Mouse (Mus musculus) limb, embryonic 11.5 days (tissue): ENCODE measurements at regions not wholly inside any gene's neighbourhood (a gene's known extent, or its start where the extent isn't known, plus 50 kb on each side); places are given as distances from the start of the nearest gene placed in this dataset.

Experiments
- ATAC-seq: fragments of 200-750 bp; cut with Nextera tagmentation; 2 replicates; pipeline ENCODE4 v1.8.0; 2017; ENCODE audit warnings: low read depth; ENCODE audit not compliant: insufficient number of reproducible peaks, low FRiP score, low TSS enrichment
- DNase-seq: peaks from one replicate; pipeline ENCODE4 v3.0.0-alpha.2; 2015; ENCODE audit warnings: low spot score
- H3K27ac ChIP-seq: fragments of 300-500 bp; sonication (generic); replicated peaks from 2 replicates; pipeline ENCODE4 v1.5.1; 2014; ENCODE audit warnings: low read depth, mild to moderate bottlenecking, low read length
- H3K27me3 ChIP-seq: fragments of 300-500 bp; sonication (generic); 2 replicates; pipeline ENCODE4 v1.6.1; 2014; ENCODE audit warnings: mild to moderate bottlenecking, low read length, mixed read lengths; ENCODE audit not compliant: control insufficient read depth, insufficient read depth
- H3K36me3 ChIP-seq: fragments of 300-500 bp; sonication (generic); 2 replicates; pipeline ENCODE4 v1.6.1; 2014; ENCODE audit warnings: mild to moderate bottlenecking, low read length, moderate library complexity, mixed read lengths; ENCODE audit not compliant: control insufficient read depth, insufficient read depth
- H3K4me1 ChIP-seq: fragments of 300-500 bp; sonication (generic); 2 replicates; pipeline ENCODE4 v1.6.1; 2014; ENCODE audit warnings: low read length, mixed read lengths; ENCODE audit not compliant: control insufficient read depth, insufficient read depth
- H3K4me2 ChIP-seq: fragments of 300-500 bp; sonication (generic); 2 replicates; pipeline ENCODE4 v1.6.1; 2014; ENCODE audit warnings: low read depth, mild to moderate bottlenecking, moderate library complexity; ENCODE audit not compliant: severe bottlenecking
- H3K4me3 ChIP-seq: fragments of 300-500 bp; sonication (generic); 2 replicates; pipeline ENCODE4 v1.5.1; 2014; ENCODE audit warnings: low read depth, low read length
- H3K9ac ChIP-seq: fragments of 300-500 bp; sonication (generic); 2 replicates; pipeline ENCODE4 v1.6.1; 2014; ENCODE audit warnings: mild to moderate bottlenecking, low read length
- H3K9me3 ChIP-seq: fragments of 300-500 bp; sonication (generic); 2 replicates; pipeline ENCODE4 v1.6.1; 2016; ENCODE audit warnings: low read length; ENCODE audit not compliant: control insufficient read depth
- WGBS: fragments of 180-500 bp; shearing (Covaris S2); extraction: QIAGEN DNeasy Blood & Tissue Kit; methylation state at CpG from one replicate; pipeline ENCODE4 v1.1.7; 2014; 5-methylcytosine and 5-hydroxymethylcytosine counted together

DNA sequence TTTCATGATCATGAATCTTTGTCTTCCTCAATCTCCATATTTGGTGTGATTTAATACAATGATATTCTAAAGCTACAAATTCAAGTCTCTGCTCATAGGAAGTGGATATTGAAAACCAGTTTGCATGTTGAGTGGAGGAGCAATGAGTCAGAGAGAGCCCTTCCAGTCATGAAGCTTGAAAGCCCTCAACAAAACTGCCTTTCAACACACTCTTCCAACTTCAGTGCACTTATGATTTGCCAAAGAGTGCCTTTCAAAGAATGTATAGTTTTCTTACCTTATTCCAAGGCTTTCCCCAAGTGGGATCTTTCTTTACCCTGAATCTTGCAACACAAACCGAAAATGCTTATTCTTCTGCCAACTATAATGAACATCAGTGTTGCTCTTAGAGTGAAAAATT is 690.6 kb downstream of the Hdgfl1 start:
- no peak for ATAC-seq

DNA sequence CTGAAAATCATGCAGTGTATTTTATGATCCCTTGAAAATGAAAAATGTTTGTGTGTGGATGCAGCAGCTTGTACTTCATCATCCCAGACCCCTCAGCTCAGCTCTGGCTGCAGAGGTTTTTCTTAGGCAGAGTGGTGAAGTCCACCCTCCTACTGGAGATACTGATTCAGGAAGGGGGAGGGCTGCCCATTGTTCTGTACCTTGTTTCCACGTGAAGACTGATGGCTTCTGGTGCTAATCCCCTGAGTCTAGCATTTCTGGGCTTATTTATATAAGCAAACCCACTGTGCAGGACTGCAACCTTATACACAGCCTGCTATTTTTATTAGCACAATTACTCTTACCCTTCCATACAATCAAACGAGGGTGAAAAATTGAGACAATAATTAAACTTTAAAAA is 708.6 kb downstream of the Hdgfl1 start:
- 34% methylated on average over 2 of the region's 2 CpGs for WGBS
- DNase-seq: no peak
- Histone ChIP-seq H3K27me3 (no peaks in the 10 kb centered on the region), H3K27ac (no peak overlapping the region), H3K4me2 (no peak overlapping the region), H3K9ac (no peak overlapping the region), H3K4me3 (no peak overlapping the region), H3K9me3 (no peaks in the 10 kb centered on the region), H3K4me1 (no peaks in the 10 kb centered on the region), H3K36me3 (no peaks in the 10 kb centered on the region)
- no peak for ATAC-seq

More for the DNA sequence above, 690.6 kb downstream of the Hdgfl1 start:
- Histone ChIP-seq H3K27ac (no peak overlapping the region), H3K27me3 (no peaks in the 10 kb centered on the region), H3K9me3 (no peaks in the 10 kb centered on the region), H3K4me1 (0 out of 2 replicates have a peak, but pooled peaks cover 5% of the 10 kb centered on the region), H3K36me3 (no peaks in the 10 kb centered on the region), H3K4me3 (no peak overlapping the region), H3K9ac (no peak overlapping the region), H3K4me2 (no peak overlapping the region)
- 79% methylated on average over 1 of the region's 1 CpGs for WGBS
- DNase-seq: no peak

DNA sequence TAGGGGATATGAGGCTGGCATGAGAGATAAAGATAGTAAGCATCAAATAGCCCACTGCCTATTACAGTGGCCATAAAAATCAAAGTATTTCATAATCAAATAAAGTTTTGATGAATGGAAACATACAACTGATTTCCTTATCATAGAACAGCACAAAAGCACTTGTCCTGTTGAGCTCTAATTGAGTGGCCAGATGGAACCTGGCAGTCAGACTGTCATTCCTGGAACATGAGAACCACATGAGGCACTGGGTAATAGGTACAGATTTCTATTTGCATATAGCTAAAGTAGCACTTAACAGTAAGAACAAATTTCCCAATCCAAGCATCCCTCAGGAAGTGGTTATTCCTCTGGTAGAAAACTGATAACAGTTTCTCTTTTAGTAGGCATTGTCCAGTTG is 732.3 kb downstream of the Hdgfl1 start:
- Histone ChIP-seq H3K27ac (no peak overlapping the region), H3K27me3 (no peaks in the 10 kb centered on the region), H3K9ac (no peak overlapping the region), H3K4me2 (no peak overlapping the region), H3K4me1 (no peaks in the 10 kb centered on the region), H3K9me3 (no peaks in the 10 kb centered on the region), H3K4me3 (no peak overlapping the region), H3K36me3 (no peaks in the 10 kb centered on the region)
- ATAC-seq (no peak), DNase-seq (no peak)

GRCm38 (mm10) chr13:26026386-26026785 is 743.6 kb downstream of the Hdgfl1 start:
- H3K36me3 ChIP-seq: no peaks in the 10 kb centered on the region
- no peak for ATAC-seq
- WGBS: 37% methylated on average over 3 of the region's 3 CpGs
- H3K4me3 ChIP-seq: no peak overlapping the region
- no peaks in the 10 kb centered on the region for H3K27me3 ChIP-seq
- H3K4me1 ChIP-seq: no peaks in the 10 kb centered on the region
- H3K4me2 ChIP-seq: no peak overlapping the region
- no peak for DNase-seq
- no peaks in the 10 kb centered on the region for H3K9me3 ChIP-seq
- H3K9ac ChIP-seq: no peak overlapping the region
- H3K27ac ChIP-seq: no peak overlapping the region

DNA sequence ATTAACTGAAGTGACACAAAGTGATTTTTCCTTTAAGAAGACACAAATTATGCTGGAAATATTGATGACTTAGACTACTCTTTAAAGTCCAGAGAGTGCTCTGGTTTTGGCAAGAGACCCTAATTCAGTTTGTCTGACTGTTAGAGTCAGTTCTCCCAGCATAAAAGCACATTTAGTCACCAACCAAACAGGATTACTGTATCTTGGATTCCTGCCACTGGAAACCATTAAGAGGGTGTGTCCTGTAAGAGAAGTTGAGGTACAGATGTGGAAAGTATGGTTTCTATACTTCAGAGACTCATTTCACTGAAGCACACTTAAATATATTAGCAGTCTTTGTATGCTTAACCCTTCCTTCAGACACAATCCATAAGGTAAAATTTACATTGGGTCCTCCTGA is 745.3 kb downstream of the Hdgfl1 start:
- DNase-seq: no peak
- Histone ChIP-seq H3K9me3 (no peaks in the 10 kb centered on the region), H3K4me2 (no peak overlapping the region), H3K36me3 (no peaks in the 10 kb centered on the region), H3K4me1 (no peaks in the 10 kb centered on the region), H3K27me3 (no peaks in the 10 kb centered on the region), H3K9ac (no peak overlapping the region), H3K27ac (no peak overlapping the region), H3K4me3 (no peak overlapping the region)
- ATAC-seq: no peak

DNA sequence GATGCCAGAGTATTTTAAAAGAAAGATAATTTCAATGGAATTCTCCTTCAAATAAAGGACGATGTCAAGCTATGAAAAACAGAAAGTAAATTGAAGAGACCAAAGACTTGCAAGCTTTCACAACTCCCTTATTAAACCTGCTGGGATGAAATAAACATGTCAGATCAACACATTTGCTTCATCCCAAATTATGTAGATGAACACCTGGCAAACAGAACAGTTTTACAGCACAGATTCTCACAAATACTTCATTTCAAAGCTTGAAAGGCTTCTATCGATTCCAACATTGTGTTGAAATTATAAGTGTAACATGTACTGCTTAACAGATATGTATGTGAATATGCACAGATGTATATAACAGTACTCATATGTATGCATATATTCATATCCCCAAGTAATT is 749.5 kb downstream of the Hdgfl1 start:
- no peak for ATAC-seq
- Histone ChIP-seq H3K4me2 (no peak overlapping the region), H3K27ac (no peak overlapping the region), H3K9ac (no peak overlapping the region), H3K27me3 (no peaks in the 10 kb centered on the region), H3K4me1 (no peaks in the 10 kb centered on the region), H3K9me3 (no peaks in the 10 kb centered on the region), H3K36me3 (no peaks in the 10 kb centered on the region), H3K4me3 (no peak overlapping the region)
- DNase-seq: no peak
- 74% methylated on average over 2 of the region's 2 CpGs for WGBS

GRCm38 (mm10) chr13:26009131-26009530 is 738.8 kb upstream of the Nrsn1 start:
- Histone ChIP-seq H3K9ac (no peak overlapping the region), H3K27me3 (no peaks in the 10 kb centered on the region), H3K4me2 (no peak overlapping the region), H3K9me3 (no peaks in the 10 kb centered on the region), H3K4me3 (no peak overlapping the region), H3K4me1 (no peaks in the 10 kb centered on the region), H3K27ac (no peak overlapping the region), H3K36me3 (no peaks in the 10 kb centered on the region)
- WGBS: 90% methylated on average over 1 of the region's 1 CpGs
- DNase-seq: no peak
- no peak for ATAC-seq

- no peak overlapping the region for H3K4me3 ChIP-seq
- H3K4me1 ChIP-seq: no peaks in the 10 kb centered on the region
- no peaks in the 10 kb centered on the region for H3K27me3 ChIP-seq
- 85% methylated on average over 7 of the region's 7 CpGs for WGBS
- no peak overlapping the region for H3K27ac ChIP-seq
- no peaks in the 10 kb centered on the region for H3K9me3 ChIP-seq
- ATAC-seq: no peak
- H3K4me2 ChIP-seq: no peak overlapping the region
- H3K9ac ChIP-seq: no peak overlapping the region
- no peak for DNase-seq
- no peaks in the 10 kb centered on the region for H3K36me3 ChIP-seq
These were observed 734.7 kb upstream of the Nrsn1 start for GRCm38 (mm10) chr13:26004768-26005560.

DNA sequence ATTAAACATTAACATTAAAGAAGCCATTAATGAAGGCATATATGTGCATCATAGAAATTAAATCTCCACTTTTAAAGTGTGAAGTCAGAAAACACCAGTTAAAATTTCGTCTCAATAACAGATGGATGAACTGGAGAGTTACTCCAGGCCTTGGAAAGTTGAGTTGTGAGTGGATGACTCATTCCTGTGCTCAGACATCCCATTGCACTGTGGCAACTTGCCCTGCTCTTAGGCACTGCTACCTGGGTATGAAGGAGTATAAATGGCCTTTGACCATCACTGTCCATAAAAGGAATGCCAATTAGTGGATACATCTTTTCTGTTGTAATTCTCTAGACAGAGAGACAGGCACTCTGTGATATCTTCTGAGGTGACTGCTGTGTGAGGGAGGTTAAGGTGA is 723.2 kb upstream of the Nrsn1 start:
- Histone ChIP-seq H3K4me1 (no peaks in the 10 kb centered on the region), H3K4me3 (no peak overlapping the region), H3K27me3 (no peaks in the 10 kb centered on the region), H3K36me3 (no peaks in the 10 kb centered on the region), H3K4me2 (no peak overlapping the region), H3K27ac (no peak overlapping the region), H3K9me3 (no peaks in the 10 kb centered on the region), H3K9ac (no peak overlapping the region)
- 69% methylated on average over 1 of the region's 1 CpGs for WGBS
- no peak for ATAC-seq
- no peak for DNase-seq
